Mouse (Mus musculus): ENCODE results near the gene Kcnt1. TPM values are rescaled to one million over a fixed set of nuclear protein-coding genes. Genes with fewer than 3 reads are reported as not detected.

Kcnt1 gene
- polyA plus RNA-seq, 1 experiment from 2014 or later, result 0.74 TPM

GRCm38 (mm10) chr2:25866656-25867055 is 3.1 kb downstream of the Kcnt1 start:
- H3K36me3 ChIP-seq (ENCODE audit: insufficient read depth, low read length), result no peaks in the 10 kb centered on the region
- ATAC-seq (ENCODE audit: low FRiP score, low TSS enrichment), result no peak
- H3K4me1 ChIP-seq (ENCODE audit: insufficient read depth, low read length), result peaks cover 14% of the 10 kb centered on the region
- H3K9ac ChIP-seq (replicated peaks; ENCODE audit: low read length), result no peak overlapping the region
- H3K4me3 ChIP-seq (ENCODE audit: low read length), result no peak overlapping the region
- H3K27me3 ChIP-seq (ENCODE audit: insufficient read depth, low read length), result peaks cover 25% of the 10 kb centered on the region
- H3K4me2 ChIP-seq (replicated peaks; ENCODE audit: low read depth, low read length), result no peak overlapping the region
- WGBS, result 59% methylated on average over 5 of the region's 5 CpGs
- no peaks in the 10 kb centered on the region for H3K9me3 ChIP-seq (ENCODE audit: low read length)
- H3K27ac ChIP-seq (ENCODE audit: low read length), result no peak overlapping the region

- Histone ChIP-seq H3K9ac (replicated peaks; ENCODE audit: low read length) (no peak overlapping the region), H3K4me2 (replicated peaks; ENCODE audit: low read depth, low read length) (peak overlapping the region; percentile 71), H3K4me1 (ENCODE audit: insufficient read depth, low read length) (peaks cover 8% of the 10 kb centered on the region; the same call in 1 of the 2 replicates), H3K4me3 (ENCODE audit: low read length) (peak overlapping the region; percentile 40), H3K36me3 (ENCODE audit: insufficient read depth, low read length) (no peaks in the 10 kb centered on the region), H3K27ac (ENCODE audit: low read length) (no peak overlapping the region), H3K27me3 (ENCODE audit: insufficient read depth, low read length) (peaks cover 28% of the 10 kb centered on the region), H3K9me3 (ENCODE audit: low read length) (peaks cover 5% of the 10 kb centered on the region; the same call in 1 of the 2 replicates)
- WGBS, result 24% methylated on average over 7 of the region's 7 CpGs
- no peak for ATAC-seq (ENCODE audit: low FRiP score, low TSS enrichment)
These were observed 13.8 kb downstream of the Kcnt1 start for GRCm38 (mm10) chr2:25877250-25877735.

GRCm38 (mm10) chr2:25877736-25878268 is 14.3 kb downstream of the Kcnt1 start:
- WGBS, result 4% methylated on average over 49 of the region's 49 CpGs
- ATAC-seq (ENCODE audit: low FRiP score, low TSS enrichment), result no peak

GRCm38 (mm10) chr2:25878516-25878915 is 15.0 kb downstream of the Kcnt1 start:
- H3K27ac ChIP-seq (ENCODE audit: low read length), result no peak overlapping the region
- H3K9ac ChIP-seq (replicated peaks; ENCODE audit: low read length), result no peak overlapping the region
- no peaks in the 10 kb centered on the region for H3K36me3 ChIP-seq (ENCODE audit: insufficient read depth, low read length)
- H3K4me1 ChIP-seq (ENCODE audit: insufficient read depth, low read length), result peaks cover 8% of the 10 kb centered on the region; the same call in 1 of the 2 replicates
- 73% methylated on average over 2 of the region's 2 CpGs for WGBS
- ATAC-seq (ENCODE audit: low FRiP score, low TSS enrichment), result no peak
- H3K9me3 ChIP-seq (ENCODE audit: low read length), result peaks cover 5% of the 10 kb centered on the region; the same call in 1 of the 2 replicates
- no peak overlapping the region for H3K4me2 ChIP-seq (replicated peaks; ENCODE audit: low read depth, low read length)
- H3K27me3 ChIP-seq (ENCODE audit: insufficient read depth, low read length), result peaks cover 28% of the 10 kb centered on the region
- H3K4me3 ChIP-seq (ENCODE audit: low read length), result no peak overlapping the region

More at GRCm38 (mm10) chr2:25877736-25878268, 14.3 kb downstream of the Kcnt1 start:
- Histone ChIP-seq H3K9me3 (ENCODE audit: low read length) (peaks cover 5% of the 10 kb centered on the region; the same call in 1 of the 2 replicates), H3K9ac (replicated peaks; ENCODE audit: low read length) (peak overlapping the region; percentile 31), H3K36me3 (ENCODE audit: insufficient read depth, low read length) (no peaks in the 10 kb centered on the region), H3K4me1 (ENCODE audit: insufficient read depth, low read length) (peaks cover 8% of the 10 kb centered on the region; the same call in 1 of the 2 replicates), H3K4me2 (replicated peaks; ENCODE audit: low read depth, low read length) (peak overlapping the region; percentile 71), H3K27ac (ENCODE audit: low read length) (no peak overlapping the region), H3K4me3 (ENCODE audit: low read length) (peak overlapping the region; percentile 40), H3K27me3 (ENCODE audit: insufficient read depth, low read length) (peaks cover 28% of the 10 kb centered on the region)

- no peak for ATAC-seq (ENCODE audit: low FRiP score, low TSS enrichment)
- Histone ChIP-seq H3K4me1 (ENCODE audit: insufficient read depth, low read length) (peaks cover 8% of the 10 kb centered on the region; the same call in 1 of the 2 replicates), H3K9ac (replicated peaks; ENCODE audit: low read length) (no peak overlapping the region), H3K27ac (ENCODE audit: low read length) (no peak overlapping the region), H3K27me3 (ENCODE audit: insufficient read depth, low read length) (peaks cover 28% of the 10 kb centered on the region), H3K4me2 (replicated peaks; ENCODE audit: low read depth, low read length) (no peak overlapping the region), H3K9me3 (ENCODE audit: low read length) (peaks cover 5% of the 10 kb centered on the region; the same call in 1 of the 2 replicates), H3K4me3 (ENCODE audit: low read length) (no peak overlapping the region), H3K36me3 (ENCODE audit: insufficient read depth, low read length) (no peaks in the 10 kb centered on the region)
- WGBS, result 80% methylated on average over 4 of the region's 4 CpGs
These were observed 15.5 kb downstream of the Kcnt1 start for GRCm38 (mm10) chr2:25879061-25879460.

- Histone ChIP-seq H3K9ac (replicated peaks; ENCODE audit: low read length) (no peak overlapping the region), H3K27me3 (ENCODE audit: insufficient read depth, low read length) (peaks cover 20% of the 10 kb centered on the region), H3K27ac (ENCODE audit: low read length) (no peak overlapping the region), H3K36me3 (ENCODE audit: insufficient read depth, low read length) (no peaks in the 10 kb centered on the region), H3K9me3 (ENCODE audit: low read length) (no peaks in the 10 kb centered on the region), H3K4me1 (ENCODE audit: insufficient read depth, low read length) (peaks cover 8% of the 10 kb centered on the region; the same call in 1 of the 2 replicates), H3K4me2 (replicated peaks; ENCODE audit: low read depth, low read length) (no peak overlapping the region), H3K4me3 (ENCODE audit: low read length) (no peak overlapping the region)
- WGBS, result 26% methylated on average over 1 of the region's 1 CpGs
- ATAC-seq (ENCODE audit: low FRiP score, low TSS enrichment), result no peak
These were observed 18.7 kb downstream of the Kcnt1 start for GRCm38 (mm10) chr2:25882276-25882675.

GRCm38 (mm10) chr2:25884756-25885155 is 21.2 kb downstream of the Kcnt1 start:
- H3K4me1 ChIP-seq (ENCODE audit: insufficient read depth, low read length), result no peaks in the 10 kb centered on the region
- no peaks in the 10 kb centered on the region for H3K9me3 ChIP-seq (ENCODE audit: low read length)
- H3K27ac ChIP-seq (ENCODE audit: low read length), result no peak overlapping the region
- no peaks in the 10 kb centered on the region for H3K27me3 ChIP-seq (ENCODE audit: insufficient read depth, low read length)
- H3K4me2 ChIP-seq (replicated peaks; ENCODE audit: low read depth, low read length), result no peak overlapping the region
- H3K9ac ChIP-seq (replicated peaks; ENCODE audit: low read length), result no peak overlapping the region
- no peak overlapping the region for H3K4me3 ChIP-seq (ENCODE audit: low read length)
- ATAC-seq (ENCODE audit: low FRiP score, low TSS enrichment), result no peak
- H3K36me3 ChIP-seq (ENCODE audit: insufficient read depth, low read length), result no peaks in the 10 kb centered on the region
- WGBS, result 84% methylated on average over 3 of the region's 3 CpGs

GRCm38 (mm10) chr2:25887226-25887625 is 23.7 kb downstream of the Kcnt1 start:
- H3K36me3 ChIP-seq (ENCODE audit: insufficient read depth, low read length), result no peaks in the 10 kb centered on the region
- ATAC-seq (ENCODE audit: low FRiP score, low TSS enrichment), result no peak
- no peak overlapping the region for H3K4me3 ChIP-seq (ENCODE audit: low read length)
- H3K9me3 ChIP-seq (ENCODE audit: low read length), result no peaks in the 10 kb centered on the region
- H3K4me2 ChIP-seq (replicated peaks; ENCODE audit: low read depth, low read length), result no peak overlapping the region
- H3K9ac ChIP-seq (replicated peaks; ENCODE audit: low read length), result no peak overlapping the region
- 58% methylated on average over 8 of the region's 8 CpGs for WGBS
- no peak overlapping the region for H3K27ac ChIP-seq (ENCODE audit: low read length)
- H3K27me3 ChIP-seq (ENCODE audit: insufficient read depth, low read length), result no peaks in the 10 kb centered on the region
- H3K4me1 ChIP-seq (ENCODE audit: insufficient read depth, low read length), result no peaks in the 10 kb centered on the region

GRCm38 (mm10) chr2:25888144-25888543 is 24.6 kb downstream of the Kcnt1 start:
- Histone ChIP-seq H3K36me3 (ENCODE audit: insufficient read depth, low read length) (no peaks in the 10 kb centered on the region), H3K4me1 (ENCODE audit: insufficient read depth, low read length) (no peaks in the 10 kb centered on the region), H3K27me3 (ENCODE audit: insufficient read depth, low read length) (no peaks in the 10 kb centered on the region), H3K27ac (ENCODE audit: low read length) (no peak overlapping the region), H3K9me3 (ENCODE audit: low read length) (no peaks in the 10 kb centered on the region), H3K9ac (replicated peaks; ENCODE audit: low read length) (no peak overlapping the region), H3K4me3 (ENCODE audit: low read length) (no peak overlapping the region), H3K4me2 (replicated peaks; ENCODE audit: low read depth, low read length) (no peak overlapping the region)
- no peak for ATAC-seq (ENCODE audit: low FRiP score, low TSS enrichment)
- 63% methylated on average over 5 of the region's 5 CpGs for WGBS

- no peak overlapping the region for H3K27ac ChIP-seq (ENCODE audit: low read length)
- H3K4me2 ChIP-seq (replicated peaks; ENCODE audit: low read depth, low read length), result no peak overlapping the region
- ATAC-seq (ENCODE audit: low FRiP score, low TSS enrichment), result no peak
- no peak overlapping the region for H3K4me3 ChIP-seq (ENCODE audit: low read length)
- no peaks in the 10 kb centered on the region for H3K9me3 ChIP-seq (ENCODE audit: low read length)
- H3K36me3 ChIP-seq (ENCODE audit: insufficient read depth, low read length), result no peaks in the 10 kb centered on the region
- H3K9ac ChIP-seq (replicated peaks; ENCODE audit: low read length), result no peak overlapping the region
- H3K27me3 ChIP-seq (ENCODE audit: insufficient read depth, low read length), result no peaks in the 10 kb centered on the region
- no peaks in the 10 kb centered on the region for H3K4me1 ChIP-seq (ENCODE audit: insufficient read depth, low read length)
- WGBS, result 68% methylated on average over 7 of the region's 7 CpGs
These were observed 28.9 kb downstream of the Kcnt1 start for GRCm38 (mm10) chr2:25892440-25892839.
